Mouse (Mus musculus): ENCODE data around the gene Rnf38.

GRCm38 (mm10) chr4:44281597-44282265 is 48.1 kb upstream of the Rnf38 start:
- no peak for TF ChIP-seq CTCF (IDR thresholded peaks at IDR 0.05; ENCODE audit: low read depth, low read length)
- TF ChIP-seq POLR2A (IDR thresholded peaks at IDR 0.05; ENCODE audit: extremely low read depth, insufficient read depth, low read length), result no peak
